Mouse (Mus musculus) liver, adult 2 months (tissue): Measurements from ENCODE around the gene Gtf2f2.

Source experiments
- CTCF ChIP-seq: fragments of 200-500 bp; IDR thresholded peaks from 2 replicates; pipeline ENCODE4 v1.5.1; 2011; ENCODE audit warnings: low read depth, low read length, control low read depth
- POLR2A ChIP-seq: fragments of 200-500 bp; IDR thresholded peaks from 2 replicates; pipeline ENCODE4 v1.6.1; 2011; ENCODE audit warnings: low read length, control low read depth; ENCODE audit not compliant: insufficient read depth; ENCODE audit errors: extremely low read depth

DNA sequence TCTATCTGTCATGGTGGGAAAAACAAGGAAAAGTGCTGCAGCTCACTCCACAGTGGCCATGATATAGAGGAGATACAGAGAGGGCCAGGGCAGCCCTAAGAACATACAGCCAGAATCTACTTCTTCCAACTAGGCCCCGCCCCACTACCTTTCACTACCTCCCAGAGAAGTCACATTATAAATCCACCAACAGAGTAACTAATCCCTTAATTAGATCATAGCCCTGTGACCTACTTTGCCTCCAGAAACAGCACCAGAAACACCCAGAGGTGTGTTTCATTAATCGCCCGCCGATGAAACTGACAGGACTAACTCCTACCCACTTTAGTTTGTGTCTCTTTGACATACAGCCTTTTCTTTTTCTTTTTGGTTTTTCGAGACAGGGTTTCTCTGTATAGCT lies 1.5 kb downstream of the Gtf2f2 start:
- no peak for TF ChIP-seq POLR2A
- TF ChIP-seq CTCF: no peak
